Mouse (Mus musculus): ENCODE data around the gene Gm17018.
A peak's percentile ranks its signal among the peaks of the same experiment; 100 is the strongest.

The Gm17018 gene

DNA sequence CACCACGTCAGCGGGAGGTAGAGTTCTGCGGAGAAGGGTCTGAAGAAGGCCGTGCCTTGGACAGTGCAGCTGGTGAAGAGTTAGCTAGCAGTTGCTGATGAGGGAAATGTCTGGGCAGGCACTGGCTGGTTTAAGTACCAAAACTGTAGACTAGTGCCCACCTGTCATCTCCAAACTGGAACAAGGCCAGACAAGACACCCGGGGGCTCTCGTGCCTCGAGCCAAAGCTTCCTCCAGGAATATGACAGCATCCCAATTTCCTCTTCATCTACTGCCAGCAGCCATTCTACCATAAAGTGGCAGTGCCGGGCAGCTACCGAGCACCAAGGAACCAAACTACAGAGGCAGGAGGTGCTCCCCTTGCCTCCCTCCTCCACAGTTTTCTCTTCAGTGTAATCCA is 32.5 kb downstream of the Gm17018 start:
- peak; percentile 41 for DNase-seq

DNA sequence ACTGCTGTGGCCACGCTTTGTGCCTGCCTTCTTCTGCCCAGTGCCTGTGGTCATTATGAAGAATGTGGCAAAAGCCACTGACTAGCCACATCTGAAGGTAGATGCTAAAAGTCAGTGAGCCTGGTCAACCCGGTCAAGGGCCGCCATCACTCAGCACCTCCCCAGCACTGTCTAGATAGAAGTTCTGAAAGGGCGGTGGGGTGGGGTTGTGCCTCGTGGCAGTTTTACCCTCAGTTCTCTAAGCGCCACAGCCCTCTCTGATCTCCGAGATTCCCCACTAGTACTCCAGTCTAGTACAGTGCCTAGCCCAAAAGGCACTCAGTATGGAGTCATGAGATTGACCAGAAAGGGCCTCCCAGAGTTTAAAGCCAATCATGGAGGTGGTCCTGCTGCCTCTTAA is 33.7 kb downstream of the Gm17018 start:
- no peak for DNase-seq

GRCm38 (mm10) chr19:45595481-45595880 is 35.1 kb downstream of the Gm17018 start:
- no peak for DNase-seq

DNA sequence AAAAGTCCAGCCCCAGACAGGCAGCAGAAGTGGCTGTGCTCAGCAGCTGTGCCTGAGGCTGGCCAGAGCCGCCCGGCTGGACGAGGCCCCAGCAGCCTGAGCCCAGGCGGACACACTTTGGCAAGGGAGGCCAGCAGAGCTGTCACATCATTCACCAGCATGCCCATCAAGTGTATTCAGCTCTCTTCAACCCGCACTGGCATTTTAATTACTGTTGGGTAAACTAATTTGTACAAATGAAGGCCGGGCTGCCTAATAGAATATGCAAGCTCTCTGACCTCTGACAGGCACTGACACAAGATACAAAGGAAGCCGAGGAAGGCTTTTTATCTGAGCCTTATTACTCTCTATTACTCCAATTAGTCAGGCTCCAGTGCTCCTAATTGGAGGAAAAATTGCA is 35.6 kb downstream of the Gm17018 start:
- DNase-seq, result no peak

DNA sequence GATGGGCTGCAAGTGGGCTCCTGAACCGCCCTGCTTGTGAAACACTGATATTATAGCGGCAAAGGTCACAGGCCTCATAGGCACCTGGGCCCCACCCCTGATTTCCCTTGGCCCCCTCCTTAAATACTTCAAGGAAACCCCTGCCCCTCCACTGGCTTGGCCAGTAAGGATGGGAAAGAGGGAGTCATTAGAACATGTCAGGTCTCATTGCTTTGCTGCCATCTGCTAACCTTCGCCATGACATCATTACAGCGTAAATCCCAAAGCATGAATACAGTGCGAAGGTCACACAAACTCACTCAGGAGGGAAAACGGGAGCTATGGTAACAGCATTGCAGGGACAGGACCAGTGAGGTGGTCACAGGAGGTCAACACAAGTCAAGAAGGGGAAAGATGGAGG is 36.0 kb downstream of the Gm17018 start:
- no peak for DNase-seq

GRCm38 (mm10) chr19:45597106-45597505 is 36.7 kb downstream of the Gm17018 start:
- DNase-seq, result no peak

GRCm38 (mm10) chr19:45602606-45603005 is 42.2 kb downstream of the Gm17018 start:
- DNase-seq, result no peak

- DNase-seq, result no peak
Observed at GRCm38 (mm10) chr19:45606701-45607100, 46.3 kb downstream of the Gm17018 start.

DNA sequence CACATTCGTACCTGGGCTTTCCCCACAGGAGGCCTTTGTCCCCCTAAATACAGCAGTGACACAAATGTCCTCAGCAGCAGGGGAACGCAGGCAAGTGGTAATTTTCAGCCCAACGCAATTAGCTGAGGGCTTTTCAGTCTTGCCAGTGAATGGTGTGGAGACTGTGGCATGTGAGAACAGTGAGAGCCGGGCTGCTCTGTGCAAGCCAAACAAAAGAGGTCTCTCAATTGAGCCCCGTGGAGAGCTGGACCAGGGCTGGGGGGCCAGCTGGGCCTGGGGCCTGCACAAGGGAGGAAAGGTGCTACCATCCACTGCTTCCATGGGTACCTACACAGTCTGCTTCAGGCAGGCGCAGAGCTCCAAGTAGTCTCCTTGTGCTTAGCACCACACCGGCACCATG is 47.1 kb downstream of the Gm17018 start:
- DNase-seq, result no peak

DNA sequence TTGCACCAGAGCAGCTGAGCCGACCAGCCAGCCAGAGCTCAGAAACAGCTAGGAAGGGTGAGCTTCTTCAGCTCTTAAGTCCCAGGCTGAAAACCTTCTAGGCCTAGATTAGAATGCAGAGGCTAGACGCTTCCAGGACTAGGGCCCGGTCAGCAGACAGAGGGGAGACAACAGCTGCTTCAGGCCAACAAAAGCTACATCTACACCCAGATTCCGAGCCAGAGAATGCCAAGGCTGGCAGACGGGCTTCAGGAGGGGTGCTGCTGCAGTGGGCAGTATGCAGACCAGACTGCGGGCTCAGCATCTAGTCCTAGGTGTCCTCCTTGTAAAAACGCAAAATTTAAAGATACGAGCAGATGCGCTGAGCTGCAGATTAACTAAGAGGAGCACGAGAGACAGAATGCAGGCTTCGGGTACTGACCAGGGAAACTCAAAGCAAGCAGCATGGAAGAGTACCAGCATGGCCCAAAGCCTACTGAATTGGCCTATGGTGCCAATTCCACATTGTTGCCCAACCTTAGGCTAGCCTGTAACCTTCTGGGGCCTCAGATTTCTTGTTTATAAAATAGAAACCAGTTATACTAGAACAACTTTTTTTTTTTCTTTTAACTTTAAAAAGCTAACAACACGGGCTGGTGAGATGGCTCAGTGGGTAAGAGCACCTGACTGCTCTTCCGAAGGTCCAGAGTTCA is 48.4 kb downstream of the Gm17018 start:
- DNase-seq, result no peak

DNA sequence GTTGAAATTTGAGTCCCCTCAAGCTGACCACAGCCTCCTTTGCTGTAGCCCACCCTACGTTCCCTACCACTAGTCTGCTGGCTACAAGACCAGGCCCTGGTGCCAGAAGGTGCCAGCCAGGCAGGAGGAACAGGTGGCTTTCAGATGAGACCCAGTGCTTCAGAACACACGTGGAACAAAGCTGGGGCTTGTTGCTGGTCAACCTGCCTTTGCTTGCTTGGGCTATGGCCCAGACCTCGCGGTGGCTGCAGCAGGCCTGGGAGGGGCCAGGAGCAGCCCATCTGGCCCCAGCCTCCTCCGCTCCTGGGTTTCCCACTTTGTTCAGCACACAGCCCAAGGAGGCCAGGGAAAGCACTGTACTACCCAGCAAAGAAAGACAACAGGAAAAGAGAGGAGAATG is 50.4 kb downstream of the Gm17018 start:
- DNase-seq, result peak; percentile 47

DNA sequence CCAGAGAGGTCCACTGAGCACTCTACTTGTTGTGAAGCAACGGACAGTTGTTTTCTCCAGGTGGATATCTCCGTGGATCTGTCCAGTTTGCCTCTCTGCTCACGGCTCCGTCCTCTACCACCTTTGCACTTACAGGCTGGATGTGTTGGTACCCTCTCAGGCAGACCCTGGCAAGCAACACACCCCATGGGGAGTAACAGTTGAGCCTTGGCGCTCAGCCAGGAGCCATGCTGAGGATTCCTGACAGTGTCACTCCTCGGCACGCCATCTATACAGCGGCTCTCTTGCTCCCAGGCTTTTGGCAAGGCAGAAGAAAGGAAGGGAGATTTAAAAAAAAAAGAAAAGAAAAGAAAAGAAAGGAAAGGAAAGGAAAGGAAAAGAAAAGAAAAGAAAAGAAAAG is 54.0 kb downstream of the Gm17018 start:
- peak; percentile 40 for DNase-seq

GRCm38 (mm10) chr19:45614928-45615327 is 54.5 kb downstream of the Gm17018 start:
- no peak for DNase-seq

GRCm38 (mm10) chr19:45615415-45616213 is 55.2 kb downstream of the Gm17018 start:
- no peak for DNase-seq

DNA sequence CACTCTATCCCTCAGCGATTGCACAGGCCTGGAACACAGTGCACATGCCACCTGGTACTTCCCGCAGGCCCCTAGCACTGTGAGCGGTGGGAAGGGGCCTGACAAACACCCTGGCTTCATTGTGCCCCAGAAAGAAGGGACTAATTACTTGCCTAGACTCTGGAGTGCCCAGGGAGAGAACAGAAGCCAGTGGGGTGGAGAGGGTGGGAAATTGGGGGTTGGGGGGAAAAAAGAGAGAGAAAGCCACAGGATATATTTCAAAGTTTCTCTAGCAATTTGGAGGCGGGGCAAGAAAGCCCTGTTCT is 55.8 kb downstream of the Gm17018 start:
- DNase-seq, result no peak

DNA sequence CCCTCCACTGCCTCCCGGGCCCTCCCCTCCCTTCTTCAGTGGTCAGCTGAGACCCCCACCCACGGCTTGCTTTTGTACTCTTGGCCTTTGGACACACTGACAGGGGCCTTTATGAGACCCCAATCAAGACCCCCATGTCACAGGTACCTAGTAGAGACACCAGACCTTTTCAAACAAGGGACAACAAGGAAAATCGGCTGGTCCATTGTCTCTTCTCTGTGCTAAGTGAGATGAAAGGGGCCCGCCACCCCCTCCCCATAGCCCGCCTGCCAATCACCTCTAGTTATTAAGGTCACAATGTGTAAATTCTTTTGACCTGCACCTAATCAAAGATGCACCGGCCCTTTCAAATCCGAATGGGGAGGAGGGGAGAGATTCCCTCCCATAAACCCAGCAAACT is 56.3 kb downstream of the Gm17018 start:
- no peak for DNase-seq

GRCm38 (mm10) chr19:45618184-45618583 is 57.8 kb downstream of the Gm17018 start:
- DNase-seq, result no peak

DNA sequence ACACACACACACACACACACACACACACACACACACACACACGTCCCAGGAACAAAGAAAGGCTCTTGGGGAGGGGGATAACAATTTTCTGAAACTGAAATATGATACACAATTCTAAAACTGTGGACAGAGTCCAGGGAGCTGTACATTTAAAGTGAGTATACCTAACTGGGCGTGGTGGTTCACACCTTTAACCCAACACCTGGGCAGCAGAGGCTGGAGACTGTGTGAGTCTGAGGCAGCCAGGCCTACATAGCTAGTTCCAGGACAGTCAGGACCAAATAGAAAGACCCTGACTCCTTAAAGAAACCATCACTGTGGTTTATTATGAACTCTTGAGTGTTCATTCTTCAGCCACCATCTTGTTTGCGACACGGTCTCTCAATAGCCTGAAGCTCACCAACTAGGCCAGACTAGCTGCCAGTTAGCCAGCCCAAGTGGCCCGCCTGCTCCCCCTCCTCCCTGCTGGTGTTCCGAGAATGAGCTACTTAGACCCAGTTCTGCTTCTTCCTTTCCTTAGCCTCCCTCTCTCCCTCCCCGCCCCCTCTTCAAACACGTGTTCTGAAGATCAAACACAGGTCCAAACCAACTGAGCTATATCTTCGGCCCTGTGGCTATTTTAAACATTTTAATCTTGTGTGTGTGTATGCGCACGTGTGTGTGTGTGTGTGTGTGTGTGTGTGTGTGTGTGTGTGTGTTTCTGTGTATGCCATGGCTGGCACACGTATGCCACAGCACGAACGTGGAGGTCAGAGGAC is 59.5 kb downstream of the Gm17018 start:
- DNase-seq, result no peak

DNA sequence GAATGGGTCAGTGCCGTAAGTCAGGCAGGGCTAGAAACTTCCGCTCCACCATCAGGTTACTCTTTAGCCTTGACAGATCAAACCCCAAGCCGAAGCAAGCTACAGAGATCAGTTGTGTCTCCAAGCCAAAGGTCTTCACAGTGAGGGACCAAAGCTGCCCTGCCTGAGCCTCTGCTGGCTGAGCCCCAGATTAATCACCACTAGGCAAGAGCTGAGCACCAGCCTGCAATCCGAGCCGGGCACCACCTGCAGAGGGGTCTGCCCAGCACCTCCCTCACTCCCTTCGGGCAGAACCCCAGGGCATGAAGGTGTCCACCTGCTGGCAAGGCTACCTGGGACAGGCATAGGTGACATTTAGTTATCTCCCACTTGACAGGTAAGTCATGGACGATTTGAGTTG is 60.6 kb downstream of the Gm17018 start:
- DNase-seq, result no peak

DNA sequence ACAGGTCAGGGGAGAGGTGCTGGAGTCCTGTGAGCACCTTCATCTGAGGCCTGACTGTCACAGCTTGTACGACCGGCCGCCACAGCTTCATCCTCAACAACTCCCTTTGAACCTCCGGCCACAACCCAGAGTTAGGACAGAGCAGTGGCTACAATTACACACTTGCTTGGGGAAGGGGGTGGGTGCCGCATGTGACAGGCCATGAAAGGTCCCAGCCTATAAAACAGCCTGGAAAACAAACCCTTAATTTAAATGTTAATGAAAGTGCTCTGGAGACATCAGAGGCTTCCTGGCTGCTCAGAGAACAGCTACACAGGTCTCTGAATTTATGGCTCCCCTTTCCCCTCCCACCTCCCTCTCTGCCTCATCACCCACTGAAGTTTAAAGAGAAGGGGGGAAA is 61.7 kb downstream of the Gm17018 start:
- no peak for DNase-seq

- no peak for DNase-seq
Observed at GRCm38 (mm10) chr19:45623710-45624109, 63.3 kb downstream of the Gm17018 start.

DNA sequence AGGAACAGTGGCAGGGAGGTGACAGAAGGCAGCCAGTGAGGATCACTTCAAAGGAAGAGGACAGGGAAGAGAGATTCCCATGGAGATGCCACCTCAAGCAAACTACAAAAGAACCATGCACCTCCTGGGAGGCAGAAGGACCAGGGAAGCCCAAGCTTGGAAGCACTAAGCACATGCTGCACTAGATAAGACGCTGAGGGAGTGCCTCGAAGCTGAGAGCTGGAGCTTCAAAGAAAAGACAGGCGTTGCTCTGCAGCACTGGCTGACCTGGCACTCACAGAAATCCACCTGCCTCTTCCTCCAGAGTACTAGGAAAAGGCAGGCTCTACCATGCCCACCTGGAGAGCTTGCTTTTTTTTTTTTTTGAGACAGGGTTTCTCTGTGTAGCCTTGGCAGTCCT is 66.6 kb downstream of the Gm17018 start:
- no peak for DNase-seq

DNA sequence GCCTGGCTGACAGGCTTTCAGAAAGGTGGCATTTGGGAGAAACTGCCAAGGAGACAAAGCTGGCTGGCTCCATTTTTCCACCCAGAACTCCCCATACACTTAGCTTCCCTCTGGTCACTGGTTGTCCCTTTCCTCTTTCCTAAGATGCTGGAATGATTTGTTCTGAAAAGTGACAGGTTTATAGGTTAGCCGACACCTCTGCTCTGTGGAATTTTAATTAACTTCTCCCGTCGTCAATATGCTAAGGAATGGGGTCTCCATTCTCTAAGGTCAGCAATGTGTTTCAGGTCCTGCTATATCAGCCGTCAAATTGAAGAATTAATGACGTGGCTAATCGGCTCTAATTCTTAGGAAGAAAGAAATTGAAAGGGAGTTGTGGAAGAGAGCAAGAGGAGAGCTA is 68.2 kb downstream of the Gm17018 start:
- no peak for DNase-seq

DNA sequence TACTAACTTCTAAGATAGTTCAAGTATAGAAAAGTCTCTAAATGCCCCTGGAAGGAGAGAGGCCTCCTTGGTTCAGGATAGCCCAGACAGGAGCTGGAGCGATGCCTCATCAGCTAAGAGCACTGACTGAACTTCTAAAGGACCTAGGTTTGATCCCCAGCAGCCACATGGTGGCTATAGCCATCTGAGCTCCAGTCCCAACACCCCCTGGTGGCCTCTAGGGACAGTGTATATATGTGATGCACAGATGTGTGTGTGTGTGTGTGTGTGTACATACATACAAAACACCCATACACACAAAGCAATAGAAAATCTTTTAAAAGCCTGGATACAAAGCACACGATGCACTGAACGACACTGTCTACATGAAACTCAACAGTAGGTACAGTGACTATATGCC is 68.8 kb downstream of the Gm17018 start:
- DNase-seq, result no peak

Measured in cerebellum, adult 11 months (tissue).